Mouse (Mus musculus) intestine, embryonic 14.5 days (tissue): ENCODE measurements around the gene 4932438A13Rik. TPM values are rescaled to one million over a fixed set of nuclear protein-coding genes. Genes with fewer than 3 reads are reported as not detected.

Source experiments
- ATAC-seq: fragments of 200-750 bp; cut with Nextera tagmentation; replicated peaks from 2 replicates; pipeline ENCODE4 v1.8.0; 2017; ENCODE audit warnings: low read depth, moderate number of reproducible peaks, moderate TSS enrichment, moderate library complexity; ENCODE audit not compliant: low FRiP score, low TSS enrichment
- DNase-seq: peaks from one replicate; pipeline ENCODE4 v3.0.0-alpha.2; 2018; ENCODE audit warnings: low spot score
- H3K27ac ChIP-seq: fragments of 300-500 bp; sonication (generic); 2 replicates; pipeline ENCODE4 v1.5.1; 2014; ENCODE audit warnings: low read depth, mild to moderate bottlenecking, control low read depth
- H3K27me3 ChIP-seq: fragments of 300-500 bp; sonication (generic); replicated peaks from 2 replicates; pipeline ENCODE4 v1.6.1; 2014; ENCODE audit warnings: low read length, control low read depth; ENCODE audit not compliant: control insufficient read depth, insufficient read depth
- H3K36me3 ChIP-seq: fragments of 300-500 bp; sonication (generic); 2 replicates; pipeline ENCODE4 v1.6.1; 2014; ENCODE audit warnings: low read length, control low read depth; ENCODE audit not compliant: control insufficient read depth, insufficient read depth
- H3K4me1 ChIP-seq: fragments of 300-500 bp; sonication (generic); replicated peaks from 2 replicates; pipeline ENCODE4 v1.6.1; 2014; ENCODE audit warnings: low read length, control low read depth, mixed read lengths; ENCODE audit not compliant: control insufficient read depth, insufficient read depth
- H3K4me2 ChIP-seq: fragments of 300-500 bp; sonication (generic); 2 replicates; pipeline ENCODE4 v1.6.1; 2014; ENCODE audit warnings: low read length
- H3K4me3 ChIP-seq: fragments of 300-500 bp; sonication (generic); 2 replicates; pipeline ENCODE4 v1.5.1; 2014; ENCODE audit warnings: low read depth, low read length, control low read depth, mixed read lengths
- H3K9ac ChIP-seq: fragments of 300-500 bp; sonication (generic); 2 replicates; pipeline ENCODE4 v1.6.1; 2014; ENCODE audit warnings: mild to moderate bottlenecking, low read length
- H3K9me3 ChIP-seq: fragments of 300-500 bp; sonication (generic); 2 replicates; pipeline ENCODE4 v1.6.1; 2016; ENCODE audit warnings: low read length, control low read depth; ENCODE audit not compliant: control insufficient read depth
- WGBS: fragments of 180-500 bp; shearing (Covaris S2); extraction: QIAGEN DNeasy Blood & Tissue Kit; methylation state at CpG from one replicate; pipeline ENCODE4 v1.1.7; 2014; 5-methylcytosine and 5-hydroxymethylcytosine counted together
- polyA plus RNA-seq: library from polyadenylated mRNA; unstranded; fragments of >200 nt; fragmentation: Nextera tagmentation; extraction: Ambion mirVana; gene quantifications from 2 replicates; pipeline ENCODE4 v1.2.1, GENCODE M21; 2014

The 4932438A13Rik gene
- polyA plus RNA-seq = 54.3 and 56.8 TPM in 2 replicates

DNA sequence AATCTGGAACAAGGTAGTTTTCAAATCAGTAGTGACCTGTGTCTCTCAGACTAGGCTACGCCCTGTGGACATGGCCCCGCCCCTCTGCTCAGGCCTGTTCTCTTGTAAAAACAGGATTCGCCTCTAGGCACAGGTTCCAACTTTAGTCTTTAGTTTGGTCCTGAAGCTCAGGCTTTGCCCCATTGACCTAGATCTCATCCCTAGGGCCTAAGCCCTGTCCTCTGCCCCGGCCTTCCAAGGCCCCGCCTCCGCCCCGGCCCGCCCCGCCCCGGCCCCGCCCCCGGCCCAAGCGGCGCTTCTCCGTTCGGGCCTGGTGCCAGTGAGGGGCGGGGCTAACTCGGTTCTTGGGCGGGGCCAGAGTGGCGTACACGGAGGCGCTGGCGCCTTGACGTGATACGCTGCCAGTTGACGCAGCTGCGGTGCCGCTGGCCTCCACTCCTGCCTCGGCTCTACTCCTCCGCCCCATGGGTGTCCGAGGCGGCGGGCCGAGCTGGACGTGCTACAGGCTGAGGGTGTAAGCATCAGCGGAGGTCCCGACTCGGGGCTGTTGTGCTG, at the start of gene 4932438A13Rik:
4932438A13Rik (plus strand) TSS at position 384 of the 555 bp plus-strand sequence.
- ATAC-seq (peak; percentile 99), DNase-seq (peak; percentile 100)
- Histone ChIP-seq H3K9me3 (no peaks in the 10 kb centered on the region), H3K4me3 (peak within 1 kb of the TSS; percentile 74), H3K4me1 (peaks cover 4% of the 10 kb centered on the region; the same call in 1 of the 2 replicates), H3K27ac (peak within 1 kb of the TSS; percentile 54; the same call in 1 of the 2 replicates), H3K9ac (peak within 1 kb of the TSS; percentile 71), H3K27me3 (no peaks in the 10 kb centered on the region), H3K36me3 (peaks cover 27% of the 10 kb centered on the region), H3K4me2 (peak within 1 kb of the TSS; percentile 52)
- 1% methylated on average over 37 of the region's 38 CpGs for whole genome bisulfite sequencing

DNA sequence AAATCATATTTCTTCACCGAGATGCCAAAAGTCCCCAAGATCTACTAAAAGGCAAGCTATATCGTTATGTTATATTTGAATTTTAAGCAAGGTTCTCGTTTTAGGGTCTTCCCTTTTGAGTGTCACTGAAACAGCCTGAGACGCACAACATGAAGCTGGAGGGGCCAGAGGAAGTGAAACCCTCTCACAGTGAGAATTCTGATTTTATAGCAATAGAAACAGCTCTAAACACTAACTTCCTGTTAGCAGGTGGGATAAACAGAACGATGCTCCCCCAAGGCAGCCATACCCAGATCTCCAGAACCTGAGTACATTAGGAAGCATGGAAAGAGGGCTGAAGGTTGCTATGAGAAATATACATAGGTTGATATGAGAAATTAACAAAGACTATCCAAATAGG, 46.3 kb upstream of the 4932438A13Rik start:
- 78% methylated on average over 5 of the region's 5 CpGs for WGBS

DNA sequence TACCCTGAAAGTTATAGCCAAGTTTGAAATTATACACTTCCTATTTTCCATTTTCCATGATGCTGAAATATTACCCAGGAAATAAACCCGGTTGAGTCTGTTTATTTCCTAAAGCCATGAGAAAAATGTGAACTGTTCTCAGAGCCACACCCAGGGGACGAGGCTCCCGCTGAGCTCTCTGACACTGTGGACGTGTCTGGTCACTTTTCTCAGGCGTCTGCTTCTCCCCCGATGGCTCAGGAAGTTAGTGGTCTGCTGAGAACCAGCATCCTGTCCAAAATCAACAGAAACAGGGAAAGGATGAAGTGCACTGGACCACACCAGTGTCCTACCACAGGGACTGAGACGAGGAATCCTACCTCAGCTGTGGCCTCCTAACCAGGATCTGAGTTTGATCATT, 43.5 kb upstream of the 4932438A13Rik start:
- no peak overlapping the region for H3K27ac ChIP-seq
- WGBS = 42% methylated on average over 7 of the region's 7 CpGs
- no peaks in the 10 kb centered on the region for H3K4me1 ChIP-seq

More for the DNA sequence above, 46.3 kb upstream of the 4932438A13Rik start:
- Histone ChIP-seq H3K36me3 (no peaks in the 10 kb centered on the region), H3K9me3 (no peaks in the 10 kb centered on the region), H3K27me3 (no peaks in the 10 kb centered on the region), H3K9ac (no peak overlapping the region), H3K27ac (no peak overlapping the region), H3K4me2 (no peak overlapping the region), H3K4me3 (no peak overlapping the region), H3K4me1 (no peaks in the 10 kb centered on the region)
- ATAC-seq = no peak
- no peak for DNase-seq

DNA sequence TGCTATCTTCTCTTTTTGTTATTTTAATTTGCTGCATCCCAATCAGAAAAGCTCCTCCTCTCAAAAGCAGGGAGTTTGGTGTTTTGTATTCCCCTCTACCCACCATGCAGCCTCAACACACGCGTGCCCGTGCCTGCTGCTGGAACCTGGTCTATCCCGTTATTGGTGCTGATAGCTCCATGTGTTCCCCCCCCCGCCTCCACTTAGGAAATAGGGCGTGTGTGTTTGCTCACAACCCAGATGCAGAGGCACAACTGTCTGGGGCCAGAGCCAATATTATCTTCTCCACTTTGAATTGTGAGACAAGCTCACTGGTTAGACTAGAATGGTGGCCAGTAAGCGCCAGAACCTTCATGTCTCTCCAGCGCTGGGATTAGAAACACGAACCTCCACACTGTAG, 41.9 kb upstream of the 4932438A13Rik start:
- ATAC-seq = no peak
- no peak overlapping the region for H3K4me2 ChIP-seq
- WGBS = 76% methylated on average over 9 of the region's 9 CpGs
- H3K4me3 ChIP-seq = no peak overlapping the region
- H3K4me1 ChIP-seq = no peaks in the 10 kb centered on the region
- H3K36me3 ChIP-seq = no peaks in the 10 kb centered on the region
- H3K27me3 ChIP-seq = no peaks in the 10 kb centered on the region
- H3K27ac ChIP-seq = no peak overlapping the region
- no peak for DNase-seq
- H3K9ac ChIP-seq = no peak overlapping the region
- no peaks in the 10 kb centered on the region for H3K9me3 ChIP-seq

More for the DNA sequence above, 43.5 kb upstream of the 4932438A13Rik start:
- H3K4me2 ChIP-seq = no peak overlapping the region
- no peaks in the 10 kb centered on the region for H3K36me3 ChIP-seq
- DNase-seq = no peak
- H3K9me3 ChIP-seq = no peaks in the 10 kb centered on the region
- no peaks in the 10 kb centered on the region for H3K27me3 ChIP-seq
- H3K9ac ChIP-seq = no peak overlapping the region
- no peak overlapping the region for H3K4me3 ChIP-seq
- no peak for ATAC-seq

DNA sequence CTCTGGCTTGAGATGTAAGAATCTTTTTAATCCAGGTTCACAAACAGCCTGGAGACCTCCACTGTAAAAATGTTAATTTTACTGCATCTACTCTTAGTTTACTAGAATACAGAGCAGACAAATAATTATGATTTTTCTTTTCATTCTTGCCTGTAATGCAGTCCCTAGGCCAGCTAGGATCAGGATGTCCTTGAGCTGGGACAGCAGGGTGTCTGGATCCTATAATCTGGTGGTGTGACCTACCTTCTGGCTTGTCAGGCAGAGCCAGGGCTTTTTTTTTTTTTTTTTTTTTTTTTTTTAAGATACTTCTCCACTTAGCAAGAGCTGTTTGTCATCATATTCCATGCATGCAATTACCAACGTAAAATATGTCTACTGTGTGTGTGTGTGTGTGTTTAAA, 37.8 kb upstream of the 4932438A13Rik start:
- Histone ChIP-seq H3K9ac (no peak overlapping the region), H3K4me3 (no peak overlapping the region), H3K27ac (no peak overlapping the region), H3K4me2 (no peak overlapping the region), H3K4me1 (no peaks in the 10 kb centered on the region), H3K36me3 (no peaks in the 10 kb centered on the region), H3K27me3 (no peaks in the 10 kb centered on the region), H3K9me3 (no peaks in the 10 kb centered on the region)
- ATAC-seq = no peak
- WGBS = 46% methylated on average over 1 of the region's 1 CpGs
- DNase-seq = no peak

DNA sequence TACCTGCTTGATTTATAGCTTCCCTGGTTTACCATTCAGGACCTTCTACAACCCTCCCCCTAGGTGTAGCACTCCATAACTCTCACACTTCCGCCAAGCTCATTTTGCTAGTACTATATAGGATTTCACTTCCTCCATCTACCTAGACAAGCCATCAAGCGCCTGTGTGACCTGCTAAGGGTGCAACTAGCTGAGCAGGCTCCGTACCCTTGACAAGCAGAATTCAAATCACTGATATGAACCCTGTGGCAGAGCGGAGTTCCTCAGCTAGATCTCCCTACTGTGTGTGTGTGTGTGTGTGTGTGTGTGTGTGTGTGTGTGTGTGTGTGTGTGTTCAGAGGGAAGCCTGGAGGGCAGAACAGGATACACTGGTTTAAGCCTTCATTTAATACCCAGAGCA, 37.4 kb upstream of the 4932438A13Rik start:
- no peak overlapping the region for H3K27ac ChIP-seq
- DNase-seq (no peak), ATAC-seq (no peak)
- no peak overlapping the region for H3K9ac ChIP-seq
- no peak overlapping the region for H3K4me3 ChIP-seq
- H3K9me3 ChIP-seq = no peaks in the 10 kb centered on the region
- H3K36me3 ChIP-seq = no peaks in the 10 kb centered on the region
- WGBS = 75% methylated on average over 4 of the region's 4 CpGs
- no peaks in the 10 kb centered on the region for H3K4me1 ChIP-seq
- no peak overlapping the region for H3K4me2 ChIP-seq
- no peaks in the 10 kb centered on the region for H3K27me3 ChIP-seq

DNA sequence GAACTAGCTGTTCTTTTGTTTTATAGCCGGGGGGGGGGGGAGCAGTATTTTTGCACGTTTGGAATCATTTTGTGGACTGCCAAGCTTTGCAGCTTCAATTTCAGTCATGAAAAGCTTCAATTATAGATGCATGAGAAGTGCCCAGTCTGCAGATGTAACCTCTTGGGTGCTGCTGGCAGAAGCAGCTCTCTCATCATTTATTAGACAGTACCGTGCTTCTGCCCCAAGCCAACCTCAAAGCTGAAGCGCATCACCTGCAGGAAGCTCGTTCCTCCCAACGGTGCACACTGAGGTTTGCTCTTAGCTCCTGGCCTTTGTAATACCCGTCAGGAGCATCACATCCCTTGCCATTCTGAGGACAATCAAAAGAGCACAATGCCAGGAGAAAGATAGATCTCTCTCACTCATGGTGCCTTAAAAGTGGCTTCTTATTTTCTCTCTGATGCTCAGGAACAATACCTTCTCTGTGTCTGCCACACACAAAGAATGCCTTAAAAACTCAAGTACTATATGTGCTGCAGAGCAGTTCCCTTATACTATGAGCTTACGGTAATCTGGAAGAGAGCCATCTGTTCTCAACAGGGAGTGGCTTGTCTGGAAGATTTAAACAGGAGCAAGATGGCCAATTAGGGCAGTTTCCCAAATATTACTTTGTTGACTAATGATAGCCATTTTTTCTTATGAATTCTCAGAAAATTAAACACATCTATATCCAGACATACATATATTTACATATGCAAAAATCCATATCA, 35.5 kb upstream of the 4932438A13Rik start:
- no peak overlapping the region for H3K9ac ChIP-seq
- no peak overlapping the region for H3K4me2 ChIP-seq
- no peak for DNase-seq
- no peaks in the 10 kb centered on the region for H3K9me3 ChIP-seq
- no peak for ATAC-seq
- no peak overlapping the region for H3K27ac ChIP-seq
- H3K27me3 ChIP-seq = no peaks in the 10 kb centered on the region
- H3K4me3 ChIP-seq = no peak overlapping the region
- 60% methylated on average over 8 of the region's 8 CpGs for WGBS
- H3K36me3 ChIP-seq = no peaks in the 10 kb centered on the region
- no peaks in the 10 kb centered on the region for H3K4me1 ChIP-seq

DNA sequence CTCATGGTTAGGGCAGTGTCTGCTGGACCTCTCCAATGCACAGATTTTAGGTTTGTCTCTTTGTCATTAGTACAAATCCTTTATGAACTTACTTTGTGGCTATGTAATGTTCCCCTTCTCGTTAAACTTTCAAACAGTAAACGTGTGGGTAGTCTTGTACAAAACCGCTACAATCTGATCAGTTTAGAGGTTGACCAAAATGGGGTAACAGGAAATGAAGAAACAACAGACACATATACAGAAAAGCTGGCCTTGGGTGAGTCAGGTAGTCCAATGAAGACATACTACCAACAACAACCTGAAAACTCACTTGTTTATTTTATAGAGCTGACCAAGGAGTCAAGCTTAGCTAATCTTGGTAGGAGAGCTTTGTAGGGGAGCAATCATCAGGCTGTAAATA, 32.7 kb upstream of the 4932438A13Rik start:
- H3K9ac ChIP-seq = no peak overlapping the region
- ATAC-seq (no peak), DNase-seq (no peak)
- H3K27me3 ChIP-seq = no peaks in the 10 kb centered on the region
- H3K4me2 ChIP-seq = no peak overlapping the region
- no peak overlapping the region for H3K4me3 ChIP-seq
- no peaks in the 10 kb centered on the region for H3K4me1 ChIP-seq
- no peak overlapping the region for H3K27ac ChIP-seq
- 84% methylated on average over 3 of the region's 3 CpGs for WGBS
- no peaks in the 10 kb centered on the region for H3K36me3 ChIP-seq
- no peaks in the 10 kb centered on the region for H3K9me3 ChIP-seq

DNA sequence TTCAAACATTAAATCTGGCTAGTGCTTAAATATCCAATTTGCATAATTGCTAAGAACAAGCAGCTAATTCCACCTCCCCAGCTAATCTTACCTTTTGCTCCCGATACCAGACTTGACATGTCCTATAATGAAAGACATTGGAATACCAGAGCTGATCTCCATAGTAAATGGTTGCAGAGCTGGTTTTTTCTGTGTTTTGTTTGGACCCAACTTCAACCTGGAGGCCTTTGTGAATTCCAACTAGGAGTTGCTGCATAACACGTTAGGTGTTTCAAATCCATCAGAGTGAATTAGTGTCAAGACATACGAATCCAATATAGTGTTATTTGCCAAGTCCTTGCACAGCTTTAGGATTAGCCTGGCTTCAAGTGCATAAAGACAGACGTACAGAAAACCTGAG, 28.5 kb upstream of the 4932438A13Rik start:
- Histone ChIP-seq H3K4me3 (no peak overlapping the region), H3K4me1 (no peaks in the 10 kb centered on the region), H3K27me3 (no peaks in the 10 kb centered on the region), H3K9me3 (no peaks in the 10 kb centered on the region), H3K36me3 (no peaks in the 10 kb centered on the region), H3K4me2 (no peak overlapping the region), H3K9ac (no peak overlapping the region), H3K27ac (no peak overlapping the region)
- ATAC-seq (no peak), DNase-seq (no peak)
- WGBS = 81% methylated on average over 4 of the region's 4 CpGs
